Mouse (Mus musculus) heart, embryonic 15.5 days (tissue): ENCODE results near the gene Mettl17. TPM values are rescaled to one million over a fixed set of nuclear protein-coding genes. Genes with fewer than 3 reads are reported as not detected.

Experiments
- ATAC-seq: fragments of 200-750 bp; cut with Nextera tagmentation; replicated peaks from 2 replicates; pipeline ENCODE4 v1.8.0; 2017; ENCODE audit warnings: low read depth, moderate TSS enrichment; ENCODE audit not compliant: insufficient number of reproducible peaks, insufficient read depth, low FRiP score
- H3K27ac ChIP-seq: fragments of 300-500 bp; sonication (generic); 2 replicates; pipeline ENCODE4 v1.5.1; 2015; ENCODE audit warnings: mild to moderate bottlenecking, inconsistent platforms
- H3K27me3 ChIP-seq: fragments of 300-500 bp; sonication (generic); 2 replicates; pipeline ENCODE4 v1.6.1; 2015; ENCODE audit warnings: inconsistent platforms
- H3K36me3 ChIP-seq: fragments of 300-500 bp; sonication (generic); 2 replicates; pipeline ENCODE4 v1.6.1; 2015; ENCODE audit warnings: mild to moderate bottlenecking, inconsistent platforms
- H3K4me1 ChIP-seq: fragments of 300-500 bp; sonication (generic); replicated peaks from 2 replicates; pipeline ENCODE4 v1.6.1; 2015; ENCODE audit warnings: inconsistent platforms
- H3K4me2 ChIP-seq: fragments of 300-500 bp; sonication (generic); 2 replicates; pipeline ENCODE4 v1.6.1; 2015; ENCODE audit warnings: inconsistent platforms, mild to moderate bottlenecking, moderate library complexity
- H3K4me3 ChIP-seq: fragments of 300-500 bp; sonication (generic); 2 replicates; pipeline ENCODE4 v1.5.1; 2015; ENCODE audit warnings: mild to moderate bottlenecking, inconsistent platforms
- H3K9ac ChIP-seq: fragments of 300-500 bp; sonication (generic); 2 replicates; pipeline ENCODE4 v1.6.1; 2015; ENCODE audit warnings: mild to moderate bottlenecking, inconsistent platforms
- H3K9me3 ChIP-seq: fragments of 300-500 bp; sonication (generic); replicated peaks from 2 replicates; pipeline ENCODE4 v1.6.1; 2016; ENCODE audit warnings: inconsistent platforms
- WGBS: fragments of 180-500 bp; shearing (Covaris S2); methylation state at CpG from one replicate; pipeline ENCODE4 v1.1.7; 2015; ENCODE audit warnings: mixed read lengths; 5-methylcytosine and 5-hydroxymethylcytosine counted together
- polyA plus RNA-seq: library from polyadenylated mRNA; unstranded; fragments of >200 nt; fragmentation: Nextera tagmentation; extraction: Ambion mirVana; gene quantifications from 2 replicates; pipeline ENCODE4 v1.2.1, GENCODE M21; 2015

Gene Mettl17
- polyA plus RNA-seq, 1 experiment from 2014 or later: 39.4 TPM

GRCm38 (mm10) chr14:51899351-51899750, 14.7 kb downstream of the Mettl17 start:
- Histone ChIP-seq H3K9ac (no peak overlapping the region), H3K4me3 (no peak overlapping the region), H3K9me3 (no peaks in the 10 kb centered on the region), H3K4me2 (no peak overlapping the region), H3K36me3 (no peaks in the 10 kb centered on the region), H3K4me1 (peaks cover 11% of the 10 kb centered on the region), H3K27me3 (no peaks in the 10 kb centered on the region), H3K27ac (no peak overlapping the region)
- 87% methylated on average over 1 of the region's 1 CpGs for WGBS
- ATAC-seq: no peak

- ATAC-seq: no peak
- 43% methylated on average over 9 of the region's 9 CpGs for WGBS
These were observed 18.4 kb downstream of the Mettl17 start for GRCm38 (mm10) chr14:51902806-51903710.

GRCm38 (mm10) chr14:51903782-51904181, 19.1 kb downstream of the Mettl17 start:
- 86% methylated on average over 9 of the region's 9 CpGs for WGBS

More at GRCm38 (mm10) chr14:51902806-51903710, 18.4 kb downstream of the Mettl17 start:
- Histone ChIP-seq H3K9me3 (no peaks in the 10 kb centered on the region), H3K36me3 (peaks cover 29% of the 10 kb centered on the region), H3K9ac (no peak overlapping the region), H3K4me3 (no peak overlapping the region), H3K4me1 (peaks cover 19% of the 10 kb centered on the region), H3K27me3 (no peaks in the 10 kb centered on the region), H3K27ac (peak overlapping the region; percentile 34; the same call in 1 of the 2 replicates), H3K4me2 (no peak overlapping the region)

GRCm38 (mm10) chr14:51904706-51905105, 20.1 kb downstream of the Mettl17 start:
- Histone ChIP-seq H3K4me3 (no peak overlapping the region), H3K27ac (no peak overlapping the region), H3K9me3 (no peaks in the 10 kb centered on the region), H3K9ac (no peak overlapping the region), H3K36me3 (peaks cover 39% of the 10 kb centered on the region), H3K27me3 (no peaks in the 10 kb centered on the region), H3K4me1 (peaks cover 19% of the 10 kb centered on the region), H3K4me2 (no peak overlapping the region)
- WGBS: 66% methylated on average over 7 of the region's 7 CpGs
- ATAC-seq: no peak

More at GRCm38 (mm10) chr14:51903782-51904181, 19.1 kb downstream of the Mettl17 start:
- no peak overlapping the region for H3K4me2 ChIP-seq
- H3K9ac ChIP-seq: no peak overlapping the region
- no peaks in the 10 kb centered on the region for H3K9me3 ChIP-seq
- no peak overlapping the region for H3K4me3 ChIP-seq
- no peaks in the 10 kb centered on the region for H3K27me3 ChIP-seq
- no peak for ATAC-seq
- peaks cover 19% of the 10 kb centered on the region for H3K4me1 ChIP-seq
- no peak overlapping the region for H3K27ac ChIP-seq
- peaks cover 35% of the 10 kb centered on the region for H3K36me3 ChIP-seq

GRCm38 (mm10) chr14:51906102-51906501, 21.5 kb downstream of the Mettl17 start:
- Histone ChIP-seq H3K27me3 (no peaks in the 10 kb centered on the region), H3K9ac (no peak overlapping the region), H3K4me1 (peaks cover 19% of the 10 kb centered on the region), H3K4me3 (no peak overlapping the region), H3K4me2 (no peak overlapping the region), H3K27ac (no peak overlapping the region), H3K36me3 (peaks cover 52% of the 10 kb centered on the region), H3K9me3 (no peaks in the 10 kb centered on the region)
- 80% methylated on average over 11 of the region's 11 CpGs for WGBS
- ATAC-seq: no peak

- Histone ChIP-seq H3K9ac (no peak overlapping the region), H3K27ac (no peak overlapping the region), H3K4me3 (peak overlapping the region; percentile 66), H3K27me3 (no peaks in the 10 kb centered on the region), H3K9me3 (no peaks in the 10 kb centered on the region), H3K36me3 (peaks cover 36% of the 10 kb centered on the region), H3K4me2 (peak overlapping the region; percentile 92), H3K4me1 (peaks cover 29% of the 10 kb centered on the region)
- 86% methylated on average over 10 of the region's 10 CpGs for WGBS
- no peak for ATAC-seq
These were observed 26.7 kb downstream of the Mettl17 start for GRCm38 (mm10) chr14:51911301-51911700.

- Histone ChIP-seq H3K36me3 (peaks cover 27% of the 10 kb centered on the region), H3K4me1 (peaks cover 23% of the 10 kb centered on the region), H3K9me3 (no peaks in the 10 kb centered on the region), H3K27me3 (no peaks in the 10 kb centered on the region), H3K4me3 (peak overlapping the region; percentile 66), H3K27ac (peak overlapping the region; percentile 95), H3K4me2 (peak overlapping the region; percentile 92), H3K9ac (peak overlapping the region; percentile 74)
- ATAC-seq: no peak
- WGBS: 10% methylated on average over 14 of the region's 14 CpGs
These were observed 27.9 kb downstream of the Mettl17 start for GRCm38 (mm10) chr14:51912391-51913061.

GRCm38 (mm10) chr14:51913062-51913959, 28.7 kb downstream of the Mettl17 start:
- peak overlapping the region; percentile 74 for H3K9ac ChIP-seq

GRCm38 (mm10) chr14:51913960-51914762, 29.5 kb downstream of the Mettl17 start, which contains the start of gene Ndrg2:
Ndrg2 (minus strand) TSS chr14:51914158.
- Histone ChIP-seq H3K27ac (peak within 1 kb of the TSS; percentile 95), H3K4me2 (peak within 1 kb of the TSS; percentile 92), H3K4me1 (peaks cover 21% of the 10 kb centered on the region), H3K9me3 (no peaks in the 10 kb centered on the region), H3K27me3 (no peaks in the 10 kb centered on the region), H3K36me3 (peaks cover 15% of the 10 kb centered on the region; the same call in 1 of the 2 replicates), H3K9ac (peak within 1 kb of the TSS; percentile 74), H3K4me3 (peak within 1 kb of the TSS; percentile 66)
- WGBS: 5% methylated on average over 21 of the region's 23 CpGs
- peak; percentile 75 for ATAC-seq

More at GRCm38 (mm10) chr14:51913062-51913959, 28.7 kb downstream of the Mettl17 start:
- peaks cover 22% of the 10 kb centered on the region for H3K36me3 ChIP-seq
- WGBS: under 1% methylated on average over 58 of the region's 58 CpGs
- peak overlapping the region; percentile 66 for H3K4me3 ChIP-seq
- H3K4me1 ChIP-seq: peaks cover 21% of the 10 kb centered on the region
- H3K27me3 ChIP-seq: no peaks in the 10 kb centered on the region
- no peaks in the 10 kb centered on the region for H3K9me3 ChIP-seq
- peak; percentile 89 for ATAC-seq
- peak overlapping the region; percentile 95 for H3K27ac ChIP-seq
- peak overlapping the region; percentile 92 for H3K4me2 ChIP-seq

- Histone ChIP-seq H3K9me3 (no peaks in the 10 kb centered on the region), H3K4me3 (no peak overlapping the region), H3K4me2 (peak overlapping the region; percentile 92; the same call in 1 of the 2 replicates), H3K4me1 (peaks cover 21% of the 10 kb centered on the region), H3K36me3 (peaks cover 10% of the 10 kb centered on the region; the same call in 1 of the 2 replicates), H3K27ac (peak overlapping the region; percentile 95), H3K27me3 (no peaks in the 10 kb centered on the region), H3K9ac (no peak overlapping the region)
- WGBS: 18% methylated on average over 3 of the region's 3 CpGs
- peak; percentile 15; the same call in 1 of the 2 replicates for ATAC-seq
These were observed 30.4 kb downstream of the Mettl17 start for GRCm38 (mm10) chr14:51915030-51915429.
